Mouse (Mus musculus) left cerebral cortex, adult 9 months (tissue): ENCODE data around the gene Mars.

Source experiments
- DNase-seq, 2 experiments: peaks; one replicate each; pipeline ENCODE4 v3.0.0; 2022; ENCODE audit warnings: low spot score in 2 of 2

Mars gene

DNA sequence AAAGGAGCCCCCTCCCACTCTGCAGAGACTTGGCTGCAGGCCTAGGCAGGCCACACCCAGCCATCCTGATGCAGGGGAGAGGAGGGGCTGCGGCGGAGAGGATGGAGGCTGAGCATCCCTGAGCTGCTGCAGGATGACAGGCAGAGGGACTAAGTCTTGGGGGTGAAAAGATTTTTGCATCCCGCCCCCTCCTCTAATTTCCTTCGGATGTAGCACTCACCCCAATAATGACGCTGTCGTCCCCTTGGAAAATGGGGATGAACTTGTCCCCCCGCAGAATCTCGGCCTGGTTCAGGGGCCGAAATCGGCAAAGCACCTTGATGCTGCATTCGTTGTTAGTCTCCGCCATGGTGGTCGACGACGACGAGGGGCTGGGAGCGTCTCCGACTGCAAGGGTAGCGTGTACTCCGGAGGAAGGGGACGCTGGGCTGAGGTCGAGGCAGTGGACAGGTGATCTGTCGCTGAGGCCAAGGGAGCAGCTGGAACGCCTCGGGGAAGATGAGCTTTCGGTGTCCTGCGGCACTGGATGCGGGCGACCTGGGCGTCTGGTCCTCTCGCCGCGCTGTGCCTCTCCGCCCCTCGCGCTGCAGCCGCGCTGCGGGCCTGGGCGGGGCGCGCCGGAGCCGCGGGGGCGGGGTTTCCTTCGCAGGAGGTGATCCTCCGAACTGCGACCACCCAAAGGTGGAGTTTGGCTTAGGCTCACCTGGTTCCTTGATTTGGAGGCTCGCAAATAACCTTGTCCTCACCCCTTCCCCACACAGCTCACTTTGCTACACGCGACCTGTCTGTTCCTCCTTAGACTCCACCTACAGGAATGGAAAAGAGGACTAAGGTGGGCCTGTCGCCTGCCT is 48.8 kb downstream of the Mars start, which contains the start of gene Kif5a:
Gene Kif5a, minus strand, starts transcription at position 801 of the 851 bp plus-strand sequence.
- DNase-seq, result peak in 1 of 2 experiments; percentile 73

DNA sequence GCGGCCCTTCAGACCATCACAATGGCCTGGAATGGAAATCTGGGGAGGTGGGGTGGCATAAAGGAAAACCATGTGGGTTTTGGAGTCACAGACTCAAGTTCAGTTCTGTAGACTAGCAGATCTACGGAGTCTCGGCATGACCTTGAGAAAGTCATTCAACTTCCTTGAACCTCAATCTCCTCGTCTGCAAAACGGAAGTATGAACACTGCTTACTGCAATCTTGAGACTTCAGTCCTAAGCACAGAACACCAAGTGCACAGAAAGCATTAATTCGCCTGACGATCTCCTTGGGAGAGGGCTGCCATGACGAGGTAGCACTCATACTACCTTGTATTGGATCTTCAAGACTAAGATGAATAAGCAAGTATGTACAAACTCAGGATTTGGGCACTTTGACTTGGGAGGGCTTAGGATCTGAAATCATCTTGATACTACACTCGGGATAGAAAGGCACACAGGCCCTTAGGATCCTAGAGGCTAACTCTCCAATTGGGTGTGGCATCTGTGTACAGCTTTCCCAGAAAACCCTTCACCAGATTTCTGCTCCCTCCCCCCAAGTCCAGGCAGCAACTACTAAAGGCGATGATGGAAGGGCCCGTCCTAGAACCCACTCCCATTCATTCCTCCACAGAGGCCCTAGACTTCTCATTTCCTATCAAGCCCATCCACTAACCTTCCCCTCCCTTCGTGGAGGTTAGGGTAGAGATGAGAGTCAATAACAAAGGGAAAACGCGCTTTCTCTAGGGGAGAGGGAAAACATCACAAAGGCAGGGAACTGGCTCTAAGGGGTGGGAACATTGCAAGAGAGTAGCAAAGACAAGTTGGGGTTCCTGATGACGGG is 49.7 kb downstream of the Mars start:
- no peak for DNase-seq

- DNase-seq, result no peak
These were observed 53.1 kb downstream of the Mars start for GRCm38 (mm10) chr10:127258489-127258888.

DNA sequence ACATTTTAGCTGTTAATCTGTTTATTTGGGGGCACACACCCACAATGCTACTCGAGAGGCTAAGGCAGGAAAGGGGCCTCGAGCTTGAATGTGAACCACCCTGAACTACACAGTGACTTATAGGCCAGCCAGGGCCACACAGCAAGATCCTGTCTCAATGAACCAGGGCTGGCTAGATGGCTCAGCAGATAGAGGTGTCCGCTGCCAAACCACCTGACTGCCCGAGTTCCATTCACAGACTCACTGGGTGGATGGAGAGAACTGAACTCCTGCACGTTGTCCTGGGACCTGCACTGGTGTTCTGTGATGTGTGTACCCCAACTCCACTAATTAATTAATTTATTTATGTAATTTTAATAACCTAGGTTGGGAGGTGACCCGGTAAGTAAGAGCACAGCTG is 53.8 kb downstream of the Mars start:
- no peak for DNase-seq

DNA sequence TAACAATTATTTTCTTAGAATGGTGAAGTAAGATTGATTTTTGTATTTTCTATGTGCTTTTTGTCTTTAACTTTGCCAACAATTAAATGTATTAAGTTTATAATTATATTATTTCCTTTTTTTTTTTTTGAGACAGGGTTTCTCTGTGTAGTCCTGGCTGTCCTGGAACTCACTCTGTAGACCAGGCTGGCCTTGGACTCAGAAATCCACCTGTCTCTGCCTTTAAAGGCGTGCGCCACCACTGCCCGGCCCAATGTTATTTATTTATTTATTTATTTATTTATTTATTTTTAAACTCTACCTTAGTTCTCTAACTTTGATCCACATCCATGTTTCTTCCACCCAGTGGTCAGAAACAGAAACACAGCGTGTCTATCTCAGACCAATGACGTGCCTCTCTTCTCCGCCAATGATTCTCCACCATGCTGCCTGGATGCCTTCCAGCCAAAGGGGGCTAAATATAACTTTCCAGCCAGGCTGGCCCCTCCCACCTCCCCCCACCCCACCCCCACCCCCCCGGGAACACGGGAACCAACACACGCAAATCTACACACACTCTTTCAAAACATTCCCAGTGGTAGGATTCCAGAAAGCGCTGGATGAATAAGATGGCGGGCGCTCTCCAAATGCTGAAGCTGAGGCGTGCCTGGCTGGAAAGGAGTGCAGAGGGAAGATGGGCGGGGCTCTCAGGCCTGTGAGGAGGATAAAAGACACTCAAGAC is 55.8 kb downstream of the Mars start:
- no peak for DNase-seq

- no peak for DNase-seq
These were observed 60.8 kb downstream of the Mars start for GRCm38 (mm10) chr10:127250810-127251209.
